Mouse (Mus musculus) embryonic fibroblast, embryonic 13.5 days (primary cell): Measurements from ENCODE around the gene Klf5. TPM values are rescaled to one million over a fixed set of nuclear protein-coding genes. Genes with fewer than 3 reads are reported as not detected.

ENCODE experiments used
- H3K27ac ChIP-seq: 2 replicates; pipeline ENCODE4 v1.5.1; 2012; ENCODE audit warnings: low read length, control low read depth, inconsistent platforms; ENCODE audit not compliant: insufficient read depth
- H3K4me1 ChIP-seq: 2 replicates; pipeline ENCODE4 v1.6.1; 2011; ENCODE audit warnings: low read length; ENCODE audit not compliant: control insufficient read depth, insufficient read depth
- H3K4me3 ChIP-seq: 2 replicates; pipeline ENCODE4 v1.5.1; 2011; ENCODE audit warnings: mild to moderate bottlenecking, control low read depth, low read length; ENCODE audit not compliant: insufficient read depth
- CTCF ChIP-seq: IDR thresholded peaks from 2 replicates; pipeline ENCODE4 v1.5.1; 2011; ENCODE audit warnings: mild to moderate bottlenecking, control low read depth, low read length, moderate library complexity, borderline replicate concordance; ENCODE audit not compliant: insufficient read depth
- POLR2A ChIP-seq: IDR thresholded peaks from 2 replicates; pipeline ENCODE4 v1.6.1; 2011; ENCODE audit warnings: low read depth, mild to moderate bottlenecking, control low read depth, low read length, moderate library complexity
- polyA plus RNA-seq: library from polyadenylated mRNA; stranded (reverse); fragments of >200 nt; gene quantifications from 2 replicates; pipeline ENCODE4 v1.2.4, GENCODE M21; 2011; ENCODE audit warnings: low read depth; ENCODE audit not compliant: missing spikeins, insufficient read length

Klf5 gene
- polyA plus RNA-seq, 1 experiment = 9.1 TPM

GRCm38 (mm10) chr14:99355610-99355870 is 57.0 kb downstream of the Klf5 start:
- Histone ChIP-seq H3K4me1 (no peaks in the 10 kb centered on the region), H3K4me3 (no peak overlapping the region), H3K27ac (no peak overlapping the region)
- TF ChIP-seq CTCF (no peak), POLR2A (no peak)

- TF ChIP-seq POLR2A = no peak
- no peak for TF ChIP-seq CTCF
- no peaks in the 10 kb centered on the region for H3K4me1 ChIP-seq
- H3K27ac ChIP-seq = no peak overlapping the region
- H3K4me3 ChIP-seq = no peak overlapping the region
Measured at GRCm38 (mm10) chr14:99362956-99363355, 64.5 kb downstream of the Klf5 start.

- H3K4me3 ChIP-seq = no peak overlapping the region
- no peak overlapping the region for H3K27ac ChIP-seq
- no peaks in the 10 kb centered on the region for H3K4me1 ChIP-seq
- TF ChIP-seq POLR2A (no peak), CTCF (no peak)
Measured at GRCm38 (mm10) chr14:99364007-99364784, 65.7 kb downstream of the Klf5 start.

Other genes with a start within 250 kb of the Klf5 start
- 16.5 and 17.0 TPM in 2 replicates for gene Pibf1, start 199.3 kb upstream of the Klf5 start, polyA plus RNA-seq
- 49.2 and 71.2 TPM in 2 replicates for gene Dis3, start 198.9 kb upstream of the Klf5 start, polyA plus RNA-seq